Mouse (Mus musculus): ENCODE measurements around the gene Fam98c.

GRCm38 (mm10) chr7:29122821-29123220, 33.2 kb downstream of the Fam98c start:
- TF ChIP-seq CTCF (IDR thresholded peaks at IDR 0.05; ENCODE audit: borderline replicate concordance, insufficient read depth, low read depth, low read length), result no peak
- TF ChIP-seq POLR2A (IDR thresholded peaks at IDR 0.05; ENCODE audit: borderline replicate concordance, insufficient read depth, low read length), result no peak

Measured in cerebellum, adult 2 months (tissue).